9 mouse cellular contexts compared by ENCODE assay signal in genomic region chr2:163685761-163686200, GRCm38 (mm10). TPM values are rescaled to one million over a fixed set of nuclear protein-coding genes. Genes with fewer than 3 reads are reported as not detected.
A peak's percentile ranks its signal among the peaks of the same experiment; 100 is the strongest.
DNase-seq lines count a peak whose midpoint lies in the region; ATAC-seq and TF ChIP-seq lines count a peak whose summit lies in the region.
"Had no signal": no experiment of that assay in that cellular context is flagged by ENCODE, and none has a peak within 500 bp of the region (broad histone marks: within the 10 kb centered on the region; RNA-seq: fewer than 3 reads in every experiment).

No protein-coding gene starts in this region.

- peaks cover 44% of the 10 kb centered on the region for H3K79me2 ChIP-seq in C2C12 (ENCODE audit: control insufficient read depth, insufficient read depth)

- H3K36me3 ChIP-seq in forebrain, embryonic 15.5 days: no peaks in the 10 kb centered on the region
- H3K36me3 ChIP-seq in forebrain, embryonic 12.5 days (replicated peaks): no peaks in the 10 kb centered on the region
- no peaks in the 10 kb centered on the region for H3K36me3 ChIP-seq in C2C12 (ENCODE audit: control insufficient read depth, insufficient read depth)
- H3K36me3 ChIP-seq in limb, embryonic 15.5 days: no peaks in the 10 kb centered on the region
- no peaks in the 10 kb centered on the region for H3K36me3 ChIP-seq in stomach, embryonic 16.5 days (ENCODE audit: control insufficient read depth, insufficient read depth, low read length)

- no peak overlapping the region for H3K4me2 ChIP-seq in forebrain, embryonic 15.5 days (replicated peaks)
- H3K4me2 ChIP-seq in forebrain, embryonic 12.5 days: no peak overlapping the region
- no peak overlapping the region for H3K4me2 ChIP-seq in limb, embryonic 15.5 days
- peak overlapping the region; percentile 33 for H3K4me2 ChIP-seq in stomach, embryonic 16.5 days (ENCODE audit: low read depth, low read length)

- WGBS in forebrain, embryonic 15.5 days: 69% methylated on average over 6 of the region's 6 CpGs
- 81% methylated on average over 6 of the region's 6 CpGs for WGBS in forebrain, embryonic 12.5 days
- WGBS in limb, embryonic 15.5 days: 43% methylated on average over 6 of the region's 6 CpGs
- 21% methylated on average over 6 of the region's 6 CpGs for WGBS in stomach, embryonic 16.5 days

- no peaks in the 10 kb centered on the region for H3K27me3 ChIP-seq in forebrain, embryonic 15.5 days
- H3K27me3 ChIP-seq in forebrain, embryonic 12.5 days: no peaks in the 10 kb centered on the region
- H3K27me3 ChIP-seq in C2C12 (ENCODE audit: control insufficient read depth, insufficient read depth, insufficient read length): no peaks in the 10 kb centered on the region
- no peaks in the 10 kb centered on the region for H3K27me3 ChIP-seq in limb, embryonic 15.5 days
- no peaks in the 10 kb centered on the region for H3K27me3 ChIP-seq in stomach, embryonic 16.5 days (ENCODE audit: control insufficient read depth, insufficient read depth, low read length)

- peak; percentile 75 for DNase-seq in frontal cortex, adult 2 months (ENCODE audit: extremely low spot score in 1 of 2, low spot score in 1 of 2)
- peak; percentile 41 to 58 for DNase-seq in kidney, adult 8-10 months
- no peak for DNase-seq in thymus, adult 18-20 months

- peaks cover 1% of the 10 kb centered on the region for H3K79me3 ChIP-seq in C2C12 (ENCODE audit: low read depth)

- ATAC-seq in forebrain, embryonic 15.5 days (replicated peaks): no peak
- ATAC-seq in forebrain, embryonic 12.5 days (ENCODE audit: low FRiP score): no peak
- no peak for ATAC-seq in limb, embryonic 15.5 days (ENCODE audit: insufficient number of reproducible peaks, low FRiP score, low TSS enrichment, low read depth)
- peak; percentile 72 for ATAC-seq in stomach, embryonic 16.5 days (ENCODE audit: insufficient read depth, low FRiP score)

- peak overlapping the region; percentile 37 for H3ac ChIP-seq in C2C12 (ENCODE audit: control insufficient read depth, insufficient read length, low read depth)

- peaks cover 14% of the 10 kb centered on the region for H3K4me1 ChIP-seq in forebrain, embryonic 15.5 days
- peaks cover 22% of the 10 kb centered on the region for H3K4me1 ChIP-seq in forebrain, embryonic 12.5 days
- H3K4me1 ChIP-seq in limb, embryonic 15.5 days: peaks cover 17% of the 10 kb centered on the region
- H3K4me1 ChIP-seq in stomach, embryonic 16.5 days (ENCODE audit: control insufficient read depth, insufficient read depth, low read length): peaks cover 38% of the 10 kb centered on the region

- peak overlapping the region; percentile 71 for H3K27ac ChIP-seq in forebrain, embryonic 15.5 days (replicated peaks)
- no peak overlapping the region for H3K27ac ChIP-seq in forebrain, embryonic 12.5 days
- H3K27ac ChIP-seq in limb, embryonic 15.5 days: peak overlapping the region; percentile 75
- peak overlapping the region; percentile 64 for H3K27ac ChIP-seq in stomach, embryonic 16.5 days (ENCODE audit: low read length)

- no peak for TF ChIP-seq CTCF in C2C12 (IDR thresholded peaks at IDR 0.05; ENCODE audit: control insufficient read depth, insufficient read depth, insufficient read length)

- H3K9ac ChIP-seq in forebrain, embryonic 15.5 days (replicated peaks): no peak overlapping the region
- no peak overlapping the region for H3K9ac ChIP-seq in forebrain, embryonic 12.5 days
- no peak overlapping the region for H3K9ac ChIP-seq in limb, embryonic 15.5 days
- peak overlapping the region; percentile 40 for H3K9ac ChIP-seq in stomach, embryonic 16.5 days (ENCODE audit: low read length)

- H3K9me3 ChIP-seq in forebrain, embryonic 15.5 days: no peaks in the 10 kb centered on the region
- no peaks in the 10 kb centered on the region for H3K9me3 ChIP-seq in forebrain, embryonic 12.5 days
- no peaks in the 10 kb centered on the region for H3K9me3 ChIP-seq in limb, embryonic 15.5 days
- H3K9me3 ChIP-seq in stomach, embryonic 16.5 days (replicated peaks; ENCODE audit: control insufficient read depth, low read length): no peaks in the 10 kb centered on the region

- no peak overlapping the region for H3K4me3 ChIP-seq in forebrain, embryonic 15.5 days
- no peak overlapping the region for H3K4me3 ChIP-seq in forebrain, embryonic 12.5 days (replicated peaks)
- H3K4me3 ChIP-seq in C2C12 (ENCODE audit: insufficient read depth, poor library complexity, severe bottlenecking): no peak overlapping the region
- no peak overlapping the region for H3K4me3 ChIP-seq in limb, embryonic 15.5 days
- H3K4me3 ChIP-seq in stomach, embryonic 16.5 days (replicated peaks; ENCODE audit: low read length): no peak overlapping the region; the same call in 1 of the 2 replicates
- H3K4me3 ChIP-seq: erythroblast, embryonic 14.5 days had no signal

TF ChIP-seq in C2C12, 6 proteins besides CTCF, POLR2A, EP300 and RAD21:
- TF ChIP-seq FOSL1 (IDR thresholded peaks at IDR 0.05; ENCODE audit: insufficient read depth, low read length, poor library complexity, severe bottlenecking): no peak
- no peak for TF ChIP-seq USF1 (IDR thresholded peaks at IDR 0.05; ENCODE audit: low read depth)
- TF ChIP-seq MAX (IDR thresholded peaks at IDR 0.05): no peak
- no peak for TF ChIP-seq CEBPB (IDR thresholded peaks at IDR 0.05; ENCODE audit: low read depth)
- no peak for TF ChIP-seq MYOG (IDR thresholded peaks at IDR 0.05; ENCODE audit: control insufficient read depth, extremely low read depth, insufficient read length)
- TF ChIP-seq MYOD1 (IDR thresholded peaks at IDR 0.05; ENCODE audit: control insufficient read depth, insufficient read length, low read depth): no peak

RNA-seq across cellular contexts. Expression of gene Pkig, which starts 27.6 kb away (rescaled TPM):
- polyA plus RNA-seq in forebrain, embryonic 15.5 days (2015; fragmentation: Nextera tagmentation; extraction: Ambion mirVana): 157 and 165 TPM in 2 replicates
- 156 and 158 TPM in 2 replicates for polyA plus RNA-seq in forebrain, embryonic 12.5 days (2016; fragmentation: Nextera tagmentation; extraction: Ambion mirVana)
- polyA plus RNA-seq in C2C12 (2012; fragmentation: generic; extraction: Trizol): 254 TPM
- polyA plus RNA-seq in frontal cortex, adult 2 months (2012; rRNA removed): 194 and 214 TPM in 2 replicates
- polyA plus RNA-seq in limb, embryonic 15.5 days (2015; fragmentation: Nextera tagmentation; extraction: Ambion mirVana): 119 and 151 TPM in 2 replicates
- 91.2 and 107 TPM in 2 replicates for polyA plus RNA-seq in stomach, embryonic 16.5 days (2015; fragmentation: Nextera tagmentation; extraction: Ambion mirVana)

RNA-seq across cellular contexts. Expression of gene Serinc3, which starts 40.9 kb away (rescaled TPM):
- polyA plus RNA-seq in forebrain, embryonic 15.5 days (2015; fragmentation: Nextera tagmentation; extraction: Ambion mirVana): 27.9 and 28.8 TPM in 2 replicates
- 32.1 and 36.1 TPM in 2 replicates for polyA plus RNA-seq in forebrain, embryonic 12.5 days (2016; fragmentation: Nextera tagmentation; extraction: Ambion mirVana)
- 29.4 TPM for polyA plus RNA-seq in C2C12 (2012; fragmentation: generic; extraction: Trizol)
- polyA plus RNA-seq in frontal cortex, adult 2 months (2012; rRNA removed): 167 and 199 TPM in 2 replicates
- 40.3 and 41.3 TPM in 2 replicates for polyA plus RNA-seq in limb, embryonic 15.5 days (2015; fragmentation: Nextera tagmentation; extraction: Ambion mirVana)
- polyA plus RNA-seq in stomach, embryonic 16.5 days (2015; fragmentation: Nextera tagmentation; extraction: Ambion mirVana): 59.2 and 62.2 TPM in 2 replicates

Comparison
In these comparisons a context has a peak if more than half of its experiments do, and no peak if none do; other contexts are left out.
1. DNase-seq: peak in frontal cortex, adult 2 months (2 of 2) and kidney, adult 8-10 months (2 of 2); none in thymus, adult 18-20 months (0 of 2).